Comparison of ENCODE assay signal across 8 mouse cellular contexts in genomic region chr14:73389059-73389458, GRCm38 (mm10). TPM values are rescaled to one million over a fixed set of nuclear protein-coding genes. Genes with fewer than 3 reads are reported as not detected.
DNase-seq lines count a peak whose midpoint lies in the region; ATAC-seq and TF ChIP-seq lines count a peak whose summit lies in the region.

No protein-coding gene starts in this region.

- H3K4me1 ChIP-seq in intestine, embryonic 14.5 days (replicated peaks; ENCODE audit: control insufficient read depth, insufficient read depth, low read length) = peaks cover 9% of the 10 kb centered on the region; the same call in 1 of the 2 replicates
- no peaks in the 10 kb centered on the region; the same call in none of the 2 replicates for H3K4me1 ChIP-seq in intestine, postnatal 0 days (replicated peaks; ENCODE audit: control insufficient read depth, insufficient read depth, low read length)
- peaks cover 3% of the 10 kb centered on the region for H3K4me1 ChIP-seq in hindbrain, embryonic 16.5 days (ENCODE audit: control insufficient read depth, insufficient read depth, low read depth, low read length)

- no peak overlapping the region for H3K9ac ChIP-seq in intestine, embryonic 14.5 days (ENCODE audit: low read length)
- H3K9ac ChIP-seq in intestine, postnatal 0 days (ENCODE audit: low read depth, low read length) = no peak overlapping the region
- H3K9ac ChIP-seq in hindbrain, embryonic 16.5 days (ENCODE audit: low read depth, low read length) = no peak overlapping the region

- H3K27ac ChIP-seq in intestine, embryonic 14.5 days (ENCODE audit: low read depth) = peak overlapping the region; percentile 29; the same call in 1 of the 2 replicates
- no peak overlapping the region for H3K27ac ChIP-seq in intestine, postnatal 0 days (ENCODE audit: low read depth, low read length)
- peak overlapping the region; percentile 21; the same call in 1 of the 2 replicates for H3K27ac ChIP-seq in hindbrain, embryonic 16.5 days (ENCODE audit: low read depth, low read length)

- no peak for TF ChIP-seq CTCF in intestine, postnatal 0 days (IDR thresholded peaks at IDR 0.05; ENCODE audit: low read depth)

- 64% methylated on average over 7 of the region's 7 CpGs for WGBS in intestine, embryonic 14.5 days
- WGBS in intestine, postnatal 0 days = 67% methylated on average over 7 of the region's 7 CpGs
- 50% methylated on average over 7 of the region's 7 CpGs for WGBS in hindbrain, embryonic 16.5 days

- no peak for DNase-seq in intestine, embryonic 14.5 days (ENCODE audit: low spot score)
- DNase-seq in naive thymus-derived CD4-positive, alpha-beta T cell, adult 2 months (ENCODE audit: low read depth) = peak; percentile 85
- no peak for DNase-seq in urinary bladder, adult 2 months (ENCODE audit: low spot score)
- DNase-seq in cerebellum, postnatal 4 days (ENCODE audit: low spot score in 2 of 2) = no peak
- DNase-seq in frontal cortex, postnatal 25 days (ENCODE audit: low spot score in 2 of 2) = no peak

- H3K9me3 ChIP-seq in intestine, embryonic 14.5 days (ENCODE audit: control insufficient read depth, low read length) = no peaks in the 10 kb centered on the region
- H3K9me3 ChIP-seq in intestine, postnatal 0 days (ENCODE audit: control insufficient read depth) = no peaks in the 10 kb centered on the region
- no peaks in the 10 kb centered on the region for H3K9me3 ChIP-seq in hindbrain, embryonic 16.5 days (ENCODE audit: control insufficient read depth, low read length)

- ATAC-seq in intestine, embryonic 14.5 days (replicated peaks; ENCODE audit: low FRiP score, low TSS enrichment, low read depth) = no peak
- no peak for ATAC-seq in intestine, postnatal 0 days
- peak; percentile 35 for ATAC-seq in activated CD4-positive, CD25-positive, alpha-beta regulatory T cell, adult 4 months
- no peak for ATAC-seq in hindbrain, embryonic 16.5 days

- H3K4me3 ChIP-seq in intestine, embryonic 14.5 days (ENCODE audit: low read depth, low read length) = no peak overlapping the region
- no peak overlapping the region for H3K4me3 ChIP-seq in intestine, postnatal 0 days (ENCODE audit: low read depth, low read length)
- no peak overlapping the region for H3K4me3 ChIP-seq in hindbrain, embryonic 16.5 days (ENCODE audit: low read length)

- no peak overlapping the region for H3K4me2 ChIP-seq in intestine, embryonic 14.5 days (ENCODE audit: low read length)
- H3K4me2 ChIP-seq in intestine, postnatal 0 days (replicated peaks; ENCODE audit: low read depth) = no peak overlapping the region
- no peak overlapping the region for H3K4me2 ChIP-seq in hindbrain, embryonic 16.5 days (ENCODE audit: low read length)

- no peaks in the 10 kb centered on the region for H3K36me3 ChIP-seq in intestine, embryonic 14.5 days (ENCODE audit: control insufficient read depth, insufficient read depth, low read length)
- no peaks in the 10 kb centered on the region for H3K36me3 ChIP-seq in intestine, postnatal 0 days (ENCODE audit: control insufficient read depth, insufficient read depth)
- no peaks in the 10 kb centered on the region for H3K36me3 ChIP-seq in hindbrain, embryonic 16.5 days (ENCODE audit: control insufficient read depth, insufficient read depth, low read length)

- H3K27me3 ChIP-seq in intestine, embryonic 14.5 days (replicated peaks; ENCODE audit: control insufficient read depth, insufficient read depth, low read length) = no peaks in the 10 kb centered on the region
- H3K27me3 ChIP-seq in intestine, postnatal 0 days (replicated peaks; ENCODE audit: control insufficient read depth, insufficient read depth, low read length) = no peaks in the 10 kb centered on the region
- no peaks in the 10 kb centered on the region for H3K27me3 ChIP-seq in hindbrain, embryonic 16.5 days (replicated peaks; ENCODE audit: control insufficient read depth, insufficient read depth, low read length)

RNA-seq across cellular contexts. Expression of gene Itm2b, which starts 4.0 kb away (rescaled TPM):
- polyA plus RNA-seq in intestine, embryonic 14.5 days (2014; fragmentation: Nextera tagmentation; extraction: Ambion mirVana) = 596 and 606 TPM in 2 replicates
- polyA plus RNA-seq in intestine, postnatal 0 days (2015; fragmentation: Nextera tagmentation; extraction: Ambion mirVana) = 1,587 and 1,596 TPM in 2 replicates
- 1,000 to 10,000 TPM in 1 of 2 experiments, 100 to 1,000 TPM in 1; 963 to 1,015 TPM for polyA plus RNA-seq in activated CD4-positive, CD25-positive, alpha-beta regulatory T cell, adult 4 months (2017; shearing (Covaris generic))
- polyA plus RNA-seq in hindbrain, embryonic 16.5 days (2015; fragmentation: Nextera tagmentation; extraction: Ambion mirVana) = 786 and 849 TPM in 2 replicates
- polyA plus RNA-seq in urinary bladder, adult 2 months (2012; rRNA removed) = 1,620 and 1,700 TPM in 2 replicates
